Mouse (Mus musculus) lung, adult 2 months (tissue): ENCODE data around the gene Lyzl4. TPM values are rescaled to one million over a fixed set of nuclear protein-coding genes. Genes with fewer than 3 reads are reported as not detected.

Source experiments
- DNase-seq: peaks from one replicate; pipeline ENCODE4 v3.0.0; 2022
- H3K4me1 ChIP-seq: fragments of 200-500 bp; 2 replicates; pipeline ENCODE4 v1.6.1; 2011; ENCODE audit warnings: low read length; ENCODE audit not compliant: control insufficient read depth, insufficient read depth
- H3K4me3 ChIP-seq: fragments of 200-500 bp; replicated peaks from 2 replicates; pipeline ENCODE3; 2011; ENCODE audit warnings: low read depth, mild to moderate bottlenecking, control low read depth, low read length; ENCODE audit errors: extremely low read depth
- CTCF ChIP-seq: fragments of 200-500 bp; IDR thresholded peaks from 2 replicates; pipeline ENCODE4 v1.5.1; 2011; ENCODE audit warnings: mild to moderate bottlenecking, low read length, control low read depth; ENCODE audit not compliant: insufficient read depth
- POLR2A ChIP-seq: fragments of 200-500 bp; IDR thresholded peaks from 2 replicates; pipeline ENCODE4 v1.6.1; 2011; ENCODE audit warnings: low read depth, mild to moderate bottlenecking, control low read depth, low read length, borderline replicate concordance; ENCODE audit errors: extremely low read depth
- WGBS: fragments of 180-500 bp; shearing (Covaris S2); methylation state at CpG from one replicate; pipeline ENCODE4 v1.1.7; 2018; 5-methylcytosine and 5-hydroxymethylcytosine counted together
- polyA plus RNA-seq: library from polyadenylated mRNA; depleted of rRNA; stranded (reverse); fragments of >200 nt; gene quantifications from 2 replicates; pipeline ENCODE4 v1.2.3, GENCODE M21; 2012

Lyzl4 gene
- polyA plus RNA-seq, 1 experiment = 0.66 TPM

DNA sequence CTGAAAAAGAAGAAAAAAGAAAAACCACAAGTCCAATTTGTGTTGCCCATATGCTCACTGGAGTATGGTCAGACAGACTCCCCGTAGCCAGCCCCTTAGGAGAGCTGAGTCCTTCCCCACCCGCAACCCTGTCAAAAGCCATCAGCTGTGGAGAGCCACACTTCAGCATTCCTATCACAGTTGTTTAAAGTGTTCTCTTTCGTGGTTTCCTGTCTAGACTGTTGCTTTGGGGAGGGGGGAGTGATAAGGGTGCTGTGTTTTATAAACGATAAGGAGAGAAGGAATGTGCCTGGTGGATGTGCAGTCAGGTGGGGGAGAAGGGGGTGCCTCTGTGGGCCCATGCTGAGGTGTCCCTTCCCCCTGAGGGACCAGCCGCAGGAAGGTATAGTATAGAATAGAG, 28.7 kb downstream of the Lyzl4 start:
- TF ChIP-seq POLR2A (no peak), CTCF (no peak)
- H3K4me1 ChIP-seq = no peaks in the 10 kb centered on the region
- DNase-seq = no peak
- WGBS = 15% methylated on average over 5 of the region's 5 CpGs
- no peak overlapping the region for H3K4me3 ChIP-seq

DNA sequence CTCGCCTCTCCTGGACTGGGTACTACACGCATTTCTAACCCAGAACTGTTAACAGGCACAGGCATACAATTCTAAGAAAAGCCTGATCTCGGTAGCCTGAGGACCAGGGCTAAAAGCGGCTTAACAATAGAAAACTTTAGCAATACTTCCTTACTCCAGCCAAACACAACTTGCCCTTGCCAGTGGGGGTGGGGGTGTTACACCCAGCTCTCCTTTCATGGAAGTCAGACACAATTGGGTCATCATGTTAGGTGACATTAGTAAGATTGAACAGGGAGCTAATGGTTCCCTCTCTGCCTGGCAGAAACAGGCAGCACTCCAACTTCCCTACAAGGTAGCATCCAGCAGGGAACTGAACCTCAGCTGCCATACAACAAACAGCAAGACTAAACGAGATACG, 32.5 kb downstream of the Lyzl4 start:
- DNase-seq = no peak
- Histone ChIP-seq H3K4me1 (no peaks in the 10 kb centered on the region), H3K4me3 (no peak overlapping the region)
- 51% methylated on average over 6 of the region's 6 CpGs for WGBS
- TF ChIP-seq CTCF = no peak
- no peak for TF ChIP-seq POLR2A

DNA sequence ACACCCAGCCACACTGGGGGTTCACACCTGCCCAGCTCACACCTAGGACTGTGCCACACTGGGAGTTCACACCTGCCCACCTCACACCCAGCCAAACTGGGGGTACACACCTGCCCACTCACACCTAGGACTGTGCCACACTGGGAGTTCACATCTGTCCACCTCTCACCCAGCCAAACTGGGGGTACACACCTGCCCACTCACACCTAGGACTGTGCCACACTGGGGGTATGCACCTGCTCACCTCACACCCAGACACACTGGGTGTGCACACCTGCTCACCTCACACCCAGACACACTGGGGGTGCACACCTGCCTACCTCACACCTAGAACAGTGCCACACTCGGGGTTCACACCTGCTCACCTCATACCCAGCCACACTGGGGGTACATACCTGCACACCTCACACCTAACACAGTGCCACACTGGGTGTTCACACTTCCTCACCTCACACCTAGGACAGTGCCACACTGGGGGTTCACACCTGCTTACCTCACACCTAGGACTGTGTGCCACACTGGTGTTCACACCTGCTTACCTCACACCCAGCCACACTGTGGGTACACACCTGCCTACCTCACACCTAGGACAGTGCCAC, 35.3 kb downstream of the Lyzl4 start:
- 40% methylated on average over 1 of the region's 1 CpGs for WGBS
- Histone ChIP-seq H3K4me1 (no peaks in the 10 kb centered on the region), H3K4me3 (no peak overlapping the region)
- DNase-seq = no peak
- TF ChIP-seq POLR2A (no peak), CTCF (no peak)

DNA sequence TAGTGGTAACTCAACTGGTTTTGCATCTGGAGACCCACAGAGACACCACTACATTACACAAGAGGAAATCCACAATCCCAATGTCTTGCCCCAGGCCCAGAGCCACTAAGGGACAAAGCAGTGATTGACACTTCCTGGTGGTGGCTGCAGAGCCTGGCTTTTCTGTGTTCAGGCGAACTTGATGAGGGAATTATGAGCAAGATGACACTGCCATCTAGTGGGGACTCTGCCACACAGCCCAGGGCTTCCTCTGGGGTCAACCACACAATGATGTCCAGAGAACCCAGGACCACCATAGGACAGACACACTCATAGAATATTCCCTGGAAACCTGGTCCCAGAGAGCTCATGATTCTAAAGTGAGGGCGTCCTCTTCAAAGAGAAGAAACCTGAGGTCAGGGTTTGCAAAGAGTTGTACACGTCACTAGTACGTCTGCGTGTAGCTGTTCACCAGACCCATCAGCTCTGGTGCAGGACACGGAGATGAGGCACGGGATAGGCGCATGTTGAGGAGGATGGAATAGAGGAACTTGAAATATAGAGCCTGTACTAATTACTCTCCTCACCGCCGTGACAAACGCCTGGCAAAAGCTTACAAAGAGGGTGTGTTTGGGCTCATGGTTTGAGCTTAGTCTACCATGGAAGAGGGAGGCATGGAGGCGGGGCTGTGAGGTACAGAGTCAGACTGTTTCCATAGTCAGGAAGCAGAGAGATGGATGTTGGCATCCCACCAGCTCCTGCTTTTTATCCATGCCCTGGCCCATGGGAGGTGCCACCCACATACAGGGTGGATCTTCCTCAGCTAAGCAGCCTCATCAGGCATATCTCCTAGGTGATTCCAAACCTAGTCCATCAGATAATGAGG, 36.2 kb downstream of the Lyzl4 start:
- TF ChIP-seq POLR2A (no peak), CTCF (peak; percentile 90)
- 51% methylated on average over 12 of the region's 12 CpGs for WGBS
- peak; percentile 56 for DNase-seq
- Histone ChIP-seq H3K4me3 (no peak overlapping the region), H3K4me1 (no peaks in the 10 kb centered on the region)

DNA sequence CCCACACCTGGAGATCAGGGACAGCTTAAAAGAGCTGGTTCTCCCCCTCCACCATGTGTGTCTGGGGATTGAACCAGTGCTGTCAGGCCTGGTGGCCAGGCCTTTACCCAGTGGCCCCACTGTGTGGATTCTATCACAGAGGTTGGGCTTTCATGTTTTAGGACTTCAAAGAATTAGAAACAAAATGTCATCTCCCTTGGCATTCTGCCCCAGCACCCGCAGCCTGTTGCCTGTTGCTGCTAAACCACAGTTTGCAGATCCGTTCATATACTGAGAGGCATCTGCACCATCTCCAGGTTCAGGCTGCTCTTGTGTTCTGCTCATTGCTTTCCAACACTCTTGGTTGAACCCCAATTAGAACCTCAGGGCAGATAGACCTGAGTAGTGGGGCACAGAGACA, 39.5 kb downstream of the Lyzl4 start:
- Histone ChIP-seq H3K4me1 (no peaks in the 10 kb centered on the region), H3K4me3 (no peak overlapping the region)
- TF ChIP-seq POLR2A (no peak), CTCF (no peak)
- DNase-seq = no peak
- 67% methylated on average over 2 of the region's 2 CpGs for WGBS

DNA sequence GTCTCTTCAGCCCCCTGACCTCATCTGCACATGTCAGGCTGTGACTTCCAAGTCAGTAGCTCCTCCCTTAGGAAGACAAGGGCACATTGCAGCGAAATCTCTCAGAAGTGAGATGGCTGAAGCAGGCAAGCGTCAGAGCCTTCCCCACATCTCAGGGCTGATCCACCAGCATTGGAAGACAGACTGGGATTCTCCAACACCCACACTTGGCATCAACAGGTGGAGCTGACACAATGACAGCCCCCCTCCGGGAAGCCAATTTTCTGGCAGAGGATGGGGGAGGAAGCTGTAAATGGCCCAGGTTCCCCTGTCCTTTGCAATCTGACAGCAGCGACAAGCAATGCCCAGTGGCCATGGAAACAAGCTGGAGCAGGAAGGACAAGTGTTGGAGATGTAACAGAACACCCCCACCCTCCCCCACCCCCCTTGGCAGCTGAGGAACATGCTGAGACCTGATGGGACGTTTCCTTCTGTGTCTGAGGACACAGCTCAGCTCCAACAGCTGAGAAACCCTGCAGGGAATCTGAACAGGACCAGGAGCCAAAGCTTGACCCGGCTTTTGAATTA, 41.0 kb downstream of the Lyzl4 start:
- TF ChIP-seq POLR2A (no peak), CTCF (no peak)
- Histone ChIP-seq H3K4me3 (no peak overlapping the region), H3K4me1 (no peaks in the 10 kb centered on the region)
- 29% methylated on average over 6 of the region's 6 CpGs for WGBS
- DNase-seq = no peak

DNA sequence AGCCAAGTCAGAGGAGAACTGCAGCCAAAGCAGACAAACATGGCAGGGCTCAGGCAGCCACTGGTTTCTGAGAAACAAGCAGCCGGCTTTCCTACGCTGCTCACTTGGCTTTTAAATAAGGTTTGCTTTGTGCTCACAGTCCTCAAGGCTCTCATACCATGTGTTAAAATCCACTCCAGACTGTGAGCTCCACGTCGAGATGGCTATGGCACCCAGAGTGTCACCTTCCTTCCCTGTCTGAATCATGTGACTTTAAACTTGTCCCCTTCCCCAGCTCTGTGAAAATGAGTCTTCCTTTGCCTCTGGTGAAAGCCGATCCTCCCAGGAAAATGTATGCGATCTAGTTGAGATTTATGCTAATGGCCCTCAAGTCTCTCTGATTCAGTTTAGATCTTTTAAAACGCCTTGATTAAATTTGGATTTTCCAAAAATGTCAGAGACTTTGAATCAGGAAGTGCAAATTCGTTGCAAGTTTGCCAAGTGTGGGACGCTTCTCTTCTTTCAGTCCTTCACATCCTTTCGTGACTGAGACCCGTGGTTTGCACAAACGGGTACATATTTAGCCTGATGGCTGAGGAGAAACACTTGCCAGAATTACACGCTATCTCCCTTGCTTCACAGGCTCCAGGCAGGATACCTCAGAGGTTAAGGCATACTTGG, 41.6 kb downstream of the Lyzl4 start:
- DNase-seq = no peak
- TF ChIP-seq POLR2A (no peak), CTCF (no peak)
- no peaks in the 10 kb centered on the region for H3K4me1 ChIP-seq
- H3K4me3 ChIP-seq = no peak overlapping the region
- WGBS = 32% methylated on average over 13 of the region's 13 CpGs

DNA sequence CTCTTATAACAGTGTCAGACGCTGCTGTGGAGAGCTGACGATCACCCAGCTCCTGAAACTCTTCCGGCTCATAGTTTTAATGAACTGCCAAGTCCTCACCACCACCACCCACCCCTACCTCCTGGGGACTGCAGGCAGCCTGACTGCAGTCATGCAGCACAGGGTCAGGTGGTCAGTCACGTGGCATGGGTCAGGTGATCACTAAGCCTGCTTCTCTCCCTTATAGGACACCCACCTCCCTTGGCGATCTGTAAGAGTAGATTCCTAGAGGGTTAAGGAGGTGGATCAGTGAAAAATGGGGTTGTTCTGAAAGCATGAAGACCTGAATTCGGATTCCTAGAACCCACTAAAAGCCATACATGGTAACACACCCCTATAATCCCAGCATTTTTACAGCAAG, 42.3 kb downstream of the Lyzl4 start:
- WGBS = 82% methylated on average over 6 of the region's 6 CpGs
- DNase-seq = no peak
- TF ChIP-seq POLR2A = no peak
- TF ChIP-seq CTCF = no peak

DNA sequence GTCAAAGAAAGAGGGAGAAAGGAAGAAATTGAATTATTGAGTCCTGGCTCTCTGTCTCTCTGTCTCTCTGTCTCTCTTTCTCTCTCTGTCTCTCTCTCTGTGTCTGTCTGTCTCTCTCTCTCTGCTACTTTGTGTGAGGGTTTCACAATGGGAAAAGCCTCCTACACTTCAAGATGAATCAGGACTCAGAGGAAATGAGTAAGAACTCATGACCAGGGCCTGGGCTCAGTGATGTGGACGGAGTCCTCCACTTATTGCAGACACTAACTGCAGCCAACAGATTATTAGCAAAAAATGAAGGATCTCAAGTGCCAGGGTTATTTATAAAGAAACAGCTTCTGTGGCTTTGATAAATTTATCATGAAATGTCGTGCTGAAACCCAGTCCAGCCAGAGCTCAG, 43.8 kb downstream of the Lyzl4 start:
- DNase-seq = no peak
- H3K4me1 ChIP-seq = no peaks in the 10 kb centered on the region
- WGBS = 62% methylated on average over 2 of the region's 2 CpGs
- no peak for TF ChIP-seq POLR2A
- no peak for TF ChIP-seq CTCF
- no peak overlapping the region for H3K4me3 ChIP-seq

More for the DNA sequence above, 42.3 kb downstream of the Lyzl4 start:
- Histone ChIP-seq H3K4me3 (no peak overlapping the region), H3K4me1 (no peaks in the 10 kb centered on the region)
